Mouse (Mus musculus) lung, postnatal 0 days (tissue): ENCODE measurements around the gene Ube2z. TPM values are rescaled to one million over a fixed set of nuclear protein-coding genes. Genes with fewer than 3 reads are reported as not detected.

ENCODE experiments used
- ATAC-seq: fragments of 200-750 bp; cut with Nextera tagmentation; 2 replicates; pipeline ENCODE4 v1.8.0; 2017; ENCODE audit warnings: moderate library complexity
- DNase-seq: peaks from one replicate; pipeline ENCODE4 v3.0.0-alpha.2; 2016; ENCODE audit warnings: low spot score
- H3K27ac ChIP-seq: fragments of 300-500 bp; sonication (generic); 2 replicates; pipeline ENCODE4 v1.5.1; 2014; ENCODE audit warnings: antibody characterized with exemption, mild to moderate bottlenecking, low read length, mixed read lengths
- H3K27me3 ChIP-seq: fragments of 300-500 bp; sonication (generic); replicated peaks from 2 replicates; pipeline ENCODE4 v1.6.1; 2014; ENCODE audit warnings: low read length, mixed read lengths; ENCODE audit not compliant: insufficient read depth
- H3K36me3 ChIP-seq: fragments of 300-500 bp; sonication (generic); 2 replicates; pipeline ENCODE4 v1.6.1; 2014; ENCODE audit warnings: low read length, mixed read lengths; ENCODE audit not compliant: insufficient read depth
- H3K4me1 ChIP-seq: fragments of 300-500 bp; sonication (generic); 2 replicates; pipeline ENCODE4 v1.6.1; 2014; ENCODE audit warnings: antibody characterized with exemption, low read depth, low read length, mixed read lengths; ENCODE audit not compliant: insufficient read depth
- H3K4me2 ChIP-seq: fragments of 300-500 bp; sonication (generic); replicated peaks from 2 replicates; pipeline ENCODE4 v1.6.1; 2014; ENCODE audit warnings: low read depth, mild to moderate bottlenecking, low read length, moderate library complexity, mixed read lengths
- H3K4me3 ChIP-seq: fragments of 300-500 bp; sonication (generic); 2 replicates; pipeline ENCODE4 v1.5.1; 2014; ENCODE audit warnings: low read depth, low read length
- H3K9ac ChIP-seq: fragments of 300-500 bp; sonication (generic); replicated peaks from 2 replicates; pipeline ENCODE4 v1.6.1; 2014; ENCODE audit warnings: low read depth, mild to moderate bottlenecking
- H3K9me3 ChIP-seq: fragments of 300-500 bp; sonication (generic); 2 replicates; pipeline ENCODE4 v1.6.1; 2016; ENCODE audit warnings: low read length, mixed read lengths
- CTCF ChIP-seq: IDR thresholded peaks from 2 replicates; pipeline ENCODE4 v1.5.1; 2016; ENCODE audit warnings: antibody characterized with exemption, mild to moderate bottlenecking
- EP300 ChIP-seq: IDR thresholded peaks from 2 replicates; pipeline ENCODE4 v1.6.1; 2016; ENCODE audit warnings: antibody characterized with exemption, mild to moderate bottlenecking, control low read depth
- WGBS: fragments of 180-500 bp; shearing (Covaris S2); extraction: QIAGEN DNeasy Blood & Tissue Kit; methylation state at CpG from one replicate; pipeline ENCODE4 v1.1.7; 2014; 5-methylcytosine and 5-hydroxymethylcytosine counted together
- polyA plus RNA-seq: library from polyadenylated mRNA; unstranded; fragments of >200 nt; fragmentation: Nextera tagmentation; extraction: Ambion mirVana; gene quantifications from 2 replicates; pipeline ENCODE4 v1.2.1, GENCODE M21; 2015

Gene Ube2z
- polyA plus RNA-seq, 1 experiment from 2014 or later: 29.6 TPM

DNA sequence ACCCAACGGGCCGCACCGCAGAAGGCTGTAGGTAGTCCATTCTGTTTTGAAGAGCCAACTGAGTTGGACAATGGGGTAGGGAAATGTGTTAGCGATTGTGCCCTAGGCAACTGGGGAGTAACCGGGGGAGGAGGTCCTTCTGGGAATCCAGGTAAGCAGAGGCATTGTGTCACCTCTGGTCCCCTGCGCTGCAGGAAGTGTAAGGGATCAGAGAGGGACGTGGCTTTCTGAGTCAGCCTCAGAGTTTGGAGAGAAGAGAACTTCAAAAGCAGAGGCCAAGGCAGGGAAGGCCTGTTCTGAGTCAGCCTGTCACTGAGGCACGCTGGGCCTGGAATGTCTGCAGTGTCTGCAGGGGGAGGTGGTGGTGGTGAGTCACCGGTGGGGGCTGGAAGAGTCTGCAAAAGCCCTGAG lies 47.2 kb downstream of the Ube2z start:
- H3K27me3 ChIP-seq: peaks cover 4% of the 10 kb centered on the region; the same call in 1 of the 2 replicates
- H3K27ac ChIP-seq: no peak overlapping the region
- no peak overlapping the region for H3K4me2 ChIP-seq
- TF ChIP-seq EP300: no peak
- TF ChIP-seq CTCF: no peak
- no peaks in the 10 kb centered on the region for H3K36me3 ChIP-seq
- H3K9me3 ChIP-seq: no peaks in the 10 kb centered on the region
- no peak overlapping the region for H3K4me3 ChIP-seq
- H3K9ac ChIP-seq: no peak overlapping the region
- peak; percentile 26 for DNase-seq
- ATAC-seq: peak; percentile 40; the same call in 1 of the 2 replicates
- 27% methylated on average over 9 of the region's 9 CpGs for WGBS
- H3K4me1 ChIP-seq: no peaks in the 10 kb centered on the region

DNA sequence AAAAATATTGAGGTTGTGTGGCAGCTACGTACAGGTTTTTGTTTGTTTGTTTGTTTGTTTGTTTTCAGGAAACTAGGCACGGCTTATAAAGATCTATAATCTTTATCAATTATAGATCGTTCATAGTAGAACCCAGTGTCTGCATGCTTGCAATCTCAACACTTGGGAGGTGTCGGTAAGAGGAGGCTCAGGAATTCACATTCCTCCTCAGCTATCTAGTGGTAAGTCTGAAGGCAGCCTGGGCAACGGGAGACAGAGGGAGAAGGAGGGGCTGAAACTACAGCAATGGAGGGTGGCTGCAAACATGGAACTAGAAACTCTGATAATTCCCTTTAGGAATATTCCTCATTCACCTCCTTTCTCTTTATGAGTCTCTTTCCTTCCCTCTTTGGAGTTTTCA lies 49.8 kb downstream of the Ube2z start:
- no peak overlapping the region for H3K4me2 ChIP-seq
- ATAC-seq: no peak
- WGBS: 21% methylated on average over 5 of the region's 5 CpGs
- DNase-seq: no peak
- TF ChIP-seq CTCF (no peak), EP300 (no peak)
- no peaks in the 10 kb centered on the region for H3K36me3 ChIP-seq
- no peak overlapping the region for H3K4me3 ChIP-seq
- no peak overlapping the region for H3K27ac ChIP-seq
- H3K9ac ChIP-seq: no peak overlapping the region
- H3K9me3 ChIP-seq: no peaks in the 10 kb centered on the region
- no peaks in the 10 kb centered on the region for H3K4me1 ChIP-seq
- peaks cover 16% of the 10 kb centered on the region; the same call in 1 of the 2 replicates for H3K27me3 ChIP-seq

DNA sequence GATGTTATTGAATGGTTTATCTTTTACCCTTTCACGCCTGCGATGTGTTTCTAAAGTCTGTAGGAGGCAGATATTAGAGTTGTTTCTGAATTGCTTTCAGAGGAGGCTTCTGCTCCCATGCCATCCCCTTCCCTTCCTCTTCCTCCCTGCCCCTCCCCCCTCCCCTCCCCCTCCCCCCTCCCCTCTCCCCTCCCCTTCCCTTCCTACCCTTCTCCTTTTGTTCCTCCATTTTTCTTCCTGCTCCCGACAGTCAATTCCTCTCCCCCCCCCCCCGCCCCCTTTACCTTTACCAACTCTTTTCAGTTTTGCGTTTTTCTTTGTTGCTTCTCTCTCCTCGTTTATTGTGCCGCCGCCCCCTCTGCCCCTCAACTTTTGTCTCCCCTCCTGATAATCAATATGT lies 53.2 kb downstream of the Ube2z start:
- no peak overlapping the region for H3K4me3 ChIP-seq
- 9% methylated on average over 3 of the region's 8 CpGs for WGBS
- H3K4me2 ChIP-seq: no peak overlapping the region
- no peak overlapping the region for H3K27ac ChIP-seq
- H3K9me3 ChIP-seq: no peaks in the 10 kb centered on the region
- peaks cover 7% of the 10 kb centered on the region for H3K4me1 ChIP-seq
- ATAC-seq (no peak), DNase-seq (no peak)
- H3K36me3 ChIP-seq: no peaks in the 10 kb centered on the region
- peaks cover 28% of the 10 kb centered on the region for H3K27me3 ChIP-seq
- no peak overlapping the region for H3K9ac ChIP-seq
- no peak for TF ChIP-seq CTCF
- no peak for TF ChIP-seq EP300

DNA sequence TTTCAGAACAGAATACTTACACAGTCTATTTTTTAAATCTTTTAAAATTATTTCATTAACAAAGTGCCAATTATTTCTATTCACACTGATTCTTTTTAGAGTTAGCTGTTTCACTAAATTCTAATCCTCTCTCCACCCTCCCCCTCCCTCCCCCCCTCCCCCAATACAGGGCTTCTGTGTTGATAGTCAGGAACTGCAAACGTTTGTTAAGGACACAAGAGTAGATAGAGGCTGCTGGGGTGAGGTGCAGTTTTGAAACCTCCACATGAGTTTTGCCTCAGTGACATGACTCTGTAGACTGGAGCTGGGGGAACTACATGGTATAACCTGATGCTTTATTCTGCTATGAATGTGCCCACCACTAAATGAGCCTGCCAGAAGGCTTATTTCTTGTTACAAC lies 56.4 kb downstream of the Ube2z start:
- Histone ChIP-seq H3K27me3 (peaks cover 32% of the 10 kb centered on the region), H3K36me3 (no peaks in the 10 kb centered on the region), H3K4me1 (peaks cover 10% of the 10 kb centered on the region), H3K27ac (no peak overlapping the region), H3K9me3 (no peaks in the 10 kb centered on the region), H3K9ac (no peak overlapping the region), H3K4me3 (no peak overlapping the region), H3K4me2 (no peak overlapping the region)
- TF ChIP-seq CTCF (no peak), EP300 (no peak)
- no peak for ATAC-seq
- peak; percentile 8 for DNase-seq
- WGBS: 20% methylated on average over 1 of the region's 1 CpGs

DNA sequence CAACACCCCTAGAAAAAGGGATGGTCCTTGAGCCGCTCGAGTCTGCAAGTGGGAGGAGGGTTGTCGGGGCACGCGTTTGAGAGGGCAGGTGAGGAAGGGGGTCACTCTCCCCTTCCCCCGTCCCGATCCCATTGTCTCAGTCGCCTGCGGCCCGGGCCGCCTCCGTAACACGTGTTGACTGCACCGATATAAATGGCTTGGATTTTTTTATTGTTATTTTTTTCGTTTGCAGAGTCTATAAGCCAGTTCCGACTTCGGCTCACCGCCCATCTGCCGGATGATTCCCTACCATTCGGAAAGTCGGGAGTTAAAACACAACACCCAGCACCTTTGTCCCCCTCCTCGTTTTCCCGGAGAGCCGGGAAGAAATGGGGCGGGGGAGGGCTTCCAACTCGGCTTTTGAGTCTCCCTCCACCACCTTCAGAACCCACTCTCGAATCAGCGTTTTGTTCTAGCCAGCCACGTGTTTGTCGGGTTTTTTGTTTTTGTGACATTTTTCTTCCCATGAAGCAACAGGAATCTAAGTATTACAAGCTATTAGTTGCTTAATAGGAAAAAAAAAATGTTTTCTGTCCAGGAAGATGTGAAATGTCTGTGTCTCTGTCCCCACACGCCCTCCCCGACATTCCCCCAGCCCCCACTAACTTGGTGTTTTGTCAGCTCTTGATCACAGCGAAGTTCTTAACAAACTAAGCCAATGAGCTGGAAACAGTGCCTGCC lies 57.5 kb downstream of the Ube2z start:
- WGBS: under 1% methylated on average over 33 of the region's 33 CpGs
- peak; percentile 64 for DNase-seq
- H3K4me1 ChIP-seq: peaks cover 12% of the 10 kb centered on the region

DNA sequence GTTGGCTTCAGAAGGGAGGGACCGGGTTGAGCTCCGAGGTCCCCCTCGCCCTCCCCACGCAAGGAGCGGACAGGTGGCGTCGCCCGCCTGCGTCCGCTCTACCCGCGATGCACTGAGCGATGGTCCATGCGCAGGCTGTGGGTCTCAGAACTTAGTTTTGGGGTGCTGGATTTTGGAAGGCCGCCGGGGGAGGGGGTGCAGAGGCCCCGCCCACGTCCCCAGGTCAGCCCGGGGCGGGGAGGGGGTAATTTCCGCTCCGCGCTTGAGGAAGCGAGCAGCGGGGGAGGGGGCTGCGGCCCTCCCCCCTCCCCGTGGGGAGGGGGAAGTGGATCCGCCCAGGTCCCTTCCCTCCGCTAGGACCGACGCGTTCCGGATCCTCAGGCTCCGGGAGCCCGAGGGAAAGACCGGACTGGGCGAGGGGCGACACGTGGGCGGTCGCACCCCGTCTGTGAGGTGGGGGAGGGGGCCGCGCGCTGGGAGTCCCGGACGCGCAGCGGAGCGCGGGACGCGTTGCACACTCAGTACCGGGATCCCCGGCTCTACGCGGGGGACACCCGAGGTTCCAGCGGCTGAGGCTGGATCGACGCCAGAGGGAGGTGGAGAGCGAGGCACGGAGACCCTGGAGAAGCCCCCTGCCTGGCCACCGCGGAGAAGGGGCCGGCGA lies 58.2 kb downstream of the Ube2z start:
- peaks cover 15% of the 10 kb centered on the region for H3K4me1 ChIP-seq
- no peak for TF ChIP-seq CTCF
- TF ChIP-seq EP300: no peak
- WGBS: under 1% methylated on average over 37 of the region's 67 CpGs
- H3K9me3 ChIP-seq: no peaks in the 10 kb centered on the region
- H3K4me3 ChIP-seq: peak overlapping the region; percentile 74
- peak overlapping the region; percentile 89 for H3K4me2 ChIP-seq
- H3K36me3 ChIP-seq: no peaks in the 10 kb centered on the region
- DNase-seq (no peak), ATAC-seq (peak; percentile 13; the same call in 1 of the 2 replicates)
- no peak overlapping the region for H3K27ac ChIP-seq
- H3K9ac ChIP-seq: no peak overlapping the region
- peaks cover 21% of the 10 kb centered on the region for H3K27me3 ChIP-seq

More for the DNA sequence above, 57.5 kb downstream of the Ube2z start:
- Histone ChIP-seq H3K27me3 (peaks cover 26% of the 10 kb centered on the region), H3K27ac (no peak overlapping the region), H3K9ac (no peak overlapping the region), H3K4me3 (peak overlapping the region; percentile 74), H3K9me3 (no peaks in the 10 kb centered on the region), H3K36me3 (no peaks in the 10 kb centered on the region), H3K4me2 (peak overlapping the region; percentile 89)
- ATAC-seq: no peak
- no peak for TF ChIP-seq EP300
